Mouse (Mus musculus): ENCODE results near the gene Tcam1.
A peak's percentile ranks its signal among the peaks of the same experiment; 100 is the strongest.
"Not testable (repeated sequence)": the region's sequence is repeated elsewhere in the genome, so short reads cannot be mapped to it uniquely, and the experiment has no call there.

Tcam1 gene

DNA sequence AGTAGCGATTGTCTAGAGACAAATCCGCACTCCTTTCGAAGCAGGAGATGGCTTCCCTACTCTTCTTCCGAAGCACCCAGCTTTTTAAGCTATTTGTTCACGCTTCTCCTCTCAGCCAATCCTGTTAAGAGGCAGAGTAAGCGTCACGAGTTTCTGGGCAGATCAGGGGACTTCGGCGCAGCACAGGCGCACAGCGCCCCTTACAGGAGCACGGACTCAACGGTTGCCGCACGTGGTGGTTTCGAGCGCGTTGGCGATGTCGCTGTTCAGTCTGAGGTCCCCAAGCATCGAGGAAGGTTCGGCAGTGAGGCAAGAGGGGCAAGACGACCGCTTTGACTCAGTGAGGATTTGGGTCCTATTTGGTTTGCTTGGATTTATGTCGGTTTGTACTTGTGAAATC, at the start of gene Tcam1:
TSS of gene Tcam1 (plus strand) at position 219 of the 400 bp plus-strand sequence.
- DNase-seq (ENCODE audit: low read depth, low spot score) = peak; percentile 88

DNA sequence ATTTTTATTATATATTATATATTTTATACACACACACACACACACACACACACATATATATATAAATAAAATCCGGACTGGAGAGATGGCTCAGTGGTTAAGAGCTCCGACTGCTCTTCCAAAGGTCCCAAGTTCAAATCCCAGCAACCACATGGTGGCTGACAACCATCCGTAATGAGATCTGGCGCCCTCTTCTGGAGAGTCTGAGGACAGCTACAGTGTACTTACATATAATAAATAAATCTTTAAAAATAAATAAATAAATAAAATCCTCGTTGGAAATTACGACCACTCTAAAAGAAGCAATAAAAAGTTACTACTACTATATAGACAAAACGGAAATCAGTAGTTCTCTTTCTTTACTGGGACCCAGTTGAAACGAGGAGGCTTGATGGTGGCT, 42.5 kb upstream of the Tcam1 start:
- not testable (repeated sequence) for DNase-seq (ENCODE audit: low read depth, low spot score)

DNA sequence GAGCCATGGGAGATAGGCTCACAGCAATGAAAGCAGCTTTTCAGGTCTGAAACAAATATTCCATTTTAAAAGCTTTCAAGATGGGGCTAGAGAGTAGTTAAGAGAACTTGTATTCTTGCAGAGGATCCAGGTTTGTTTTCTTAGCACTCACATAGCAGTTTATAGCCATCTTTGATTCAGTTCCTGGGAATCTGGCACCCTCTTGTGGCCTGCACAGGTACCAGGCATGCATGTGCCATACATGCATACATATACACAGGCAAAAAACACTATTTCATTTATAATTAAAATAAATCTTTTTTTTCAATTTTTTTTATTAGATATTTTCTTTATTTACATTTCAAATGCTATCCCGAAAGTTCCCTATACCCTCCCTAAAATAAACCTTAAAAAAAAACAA, 29.6 kb upstream of the Tcam1 start:
- no peak for DNase-seq (ENCODE audit: low read depth, low spot score)

DNA sequence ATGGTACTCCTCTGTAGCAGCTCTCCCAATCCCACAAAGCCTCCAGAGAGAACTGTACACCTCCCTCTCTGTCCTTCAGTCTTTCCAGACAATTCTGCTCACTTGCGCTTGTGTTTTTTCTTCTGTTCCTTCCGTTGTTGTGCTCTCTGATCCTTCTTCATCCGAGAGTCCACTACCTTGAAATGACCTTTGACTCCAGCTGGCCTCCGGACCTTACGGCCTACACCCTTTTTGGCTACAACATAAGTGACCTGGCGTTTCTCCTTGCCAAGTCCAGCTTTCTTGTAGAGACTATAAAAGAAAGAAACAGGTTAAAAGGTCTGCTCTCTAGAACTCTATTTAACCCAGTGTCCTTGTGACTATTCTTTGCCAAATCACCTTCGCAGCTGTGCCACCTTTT, 27.1 kb upstream of the Tcam1 start:
- DNase-seq (ENCODE audit: low read depth, low spot score) = no peak

DNA sequence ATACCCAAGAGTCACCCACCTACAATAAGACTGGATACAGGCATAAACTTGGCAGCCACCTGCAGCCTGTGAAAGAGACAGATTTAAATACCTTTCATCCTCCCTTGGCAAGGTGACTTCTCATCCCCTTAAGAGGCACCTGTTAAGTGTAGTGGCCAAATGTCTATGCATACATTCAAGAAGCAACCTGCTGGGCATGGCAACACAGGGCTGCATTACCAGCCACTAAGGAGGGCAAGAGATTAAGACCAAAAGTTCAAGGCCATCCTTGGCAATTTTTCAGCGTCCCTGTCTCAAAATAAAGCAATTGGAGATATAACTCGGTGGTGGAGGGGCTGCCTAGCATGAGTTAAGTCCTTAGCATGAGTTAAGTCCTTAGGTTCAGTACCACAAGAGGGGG, 21.7 kb upstream of the Tcam1 start:
- DNase-seq (ENCODE audit: low read depth, low spot score) = no peak

DNA sequence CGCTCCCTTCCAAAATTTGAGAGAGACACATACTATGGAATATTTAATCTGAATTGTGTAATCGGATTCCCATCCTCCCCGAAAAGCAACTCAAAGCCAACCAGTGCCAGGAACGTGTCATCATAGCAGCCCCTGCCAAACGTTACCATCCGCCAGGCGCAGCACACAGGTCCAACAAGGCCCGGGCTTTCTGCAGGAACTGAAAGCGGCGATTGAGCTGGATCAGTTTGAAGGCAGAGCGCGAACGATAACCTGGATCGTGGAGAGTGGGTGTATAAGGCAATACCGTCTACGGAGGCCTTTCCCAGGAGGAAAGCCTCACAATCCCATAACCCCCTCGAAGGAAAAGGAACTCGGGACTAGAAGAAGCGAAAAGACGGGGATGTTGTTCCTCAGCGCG, 21.3 kb upstream of the Tcam1 start:
- no peak for DNase-seq (ENCODE audit: low read depth, low spot score)

DNA sequence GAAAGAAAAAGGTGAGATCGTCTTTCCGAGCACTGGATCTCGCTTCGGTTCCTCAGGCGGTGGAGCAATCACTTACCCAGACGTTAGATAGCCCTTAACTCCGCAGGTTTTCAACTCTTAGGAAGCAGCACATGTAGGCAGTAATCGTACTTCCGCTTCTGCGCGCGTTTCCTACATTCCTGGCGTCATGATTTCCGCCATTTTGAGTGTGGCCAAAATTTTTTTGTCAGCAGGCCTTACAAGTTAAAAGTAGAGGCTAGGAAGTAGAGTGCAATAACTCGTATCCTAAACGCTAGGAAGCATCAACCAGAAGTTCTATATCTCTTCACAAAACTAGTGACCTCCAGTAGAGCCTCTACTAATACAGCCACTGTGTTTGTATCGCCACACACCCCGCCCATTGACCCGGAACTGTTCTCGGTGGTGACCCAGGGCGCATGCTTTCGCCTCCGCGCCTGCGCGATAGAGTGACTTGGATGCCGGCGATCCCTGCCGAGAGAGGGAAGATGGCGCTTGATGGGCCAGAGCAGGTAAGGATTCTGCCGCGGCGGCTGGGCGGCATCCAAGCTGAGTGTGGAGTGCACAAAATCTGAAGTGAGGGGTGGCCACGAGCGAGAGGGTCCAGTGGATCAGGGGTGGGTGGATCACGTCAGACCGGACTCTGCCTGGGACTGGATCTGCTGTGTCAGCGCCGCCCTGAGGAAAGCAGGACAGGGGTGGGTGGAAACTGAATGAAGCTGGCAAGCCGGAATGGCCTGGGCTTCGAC, 20.6 kb upstream of the Tcam1 start, which contains the start of the genes Ftsj3 and Psmc5:
TSS of gene Ftsj3 (minus strand) at position 395 of the 767 bp plus-strand sequence.
TSS of gene Psmc5 (plus strand) at position 470 of the 767 bp plus-strand sequence.
- peak; percentile 93 for DNase-seq (ENCODE audit: low read depth, low spot score)

DNA sequence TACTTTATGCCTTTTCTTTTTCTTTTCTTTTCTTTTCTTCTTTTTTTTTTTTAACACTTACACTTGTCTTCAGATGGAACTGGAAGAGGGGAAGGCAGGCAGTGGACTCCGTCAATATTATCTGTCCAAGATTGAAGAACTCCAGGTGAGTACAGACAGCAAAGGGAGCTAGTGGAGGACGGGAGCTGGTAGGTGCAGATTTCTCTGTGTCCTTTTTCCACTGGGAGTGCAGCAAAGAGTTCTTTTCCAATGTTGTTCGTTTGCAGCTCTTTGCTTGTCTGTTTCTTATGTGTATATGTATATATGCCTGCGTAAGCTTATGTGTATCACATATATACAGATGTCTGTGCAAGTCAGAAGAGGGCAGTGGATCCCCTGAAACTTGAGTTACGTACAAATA, 19.7 kb upstream of the Tcam1 start:
- no peak for DNase-seq (ENCODE audit: low read depth, low spot score)

DNA sequence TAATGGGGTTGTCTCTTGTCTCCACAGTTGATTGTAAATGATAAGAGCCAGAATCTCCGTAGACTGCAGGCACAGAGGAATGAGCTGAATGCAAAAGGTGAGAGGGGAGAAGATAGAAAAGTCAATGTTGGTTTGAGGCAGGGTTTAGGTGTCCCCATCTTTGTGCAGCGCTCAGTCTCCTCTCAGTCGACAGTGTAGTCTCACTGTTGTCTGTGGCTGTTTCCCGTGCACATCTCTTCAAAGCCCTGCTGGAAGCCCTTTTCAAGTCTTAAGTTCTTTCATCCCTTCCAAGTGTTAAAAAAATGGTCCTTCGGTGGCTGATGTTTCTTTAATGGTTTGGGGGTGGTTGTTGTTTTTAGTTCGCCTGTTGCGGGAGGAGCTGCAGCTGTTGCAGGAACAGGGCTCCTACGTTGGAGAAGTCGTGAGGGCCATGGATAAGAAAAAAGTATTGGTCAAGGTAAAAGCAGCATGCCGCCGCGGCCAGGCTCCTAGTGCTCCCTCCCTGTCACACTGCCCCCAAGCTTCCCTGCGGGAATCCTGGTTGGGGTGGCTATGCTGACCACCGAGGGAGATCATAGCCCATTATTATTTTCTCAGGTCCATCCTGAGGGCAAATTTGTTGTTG, 15.5 kb upstream of the Tcam1 start:
- no peak for DNase-seq (ENCODE audit: low read depth, low spot score)

DNA sequence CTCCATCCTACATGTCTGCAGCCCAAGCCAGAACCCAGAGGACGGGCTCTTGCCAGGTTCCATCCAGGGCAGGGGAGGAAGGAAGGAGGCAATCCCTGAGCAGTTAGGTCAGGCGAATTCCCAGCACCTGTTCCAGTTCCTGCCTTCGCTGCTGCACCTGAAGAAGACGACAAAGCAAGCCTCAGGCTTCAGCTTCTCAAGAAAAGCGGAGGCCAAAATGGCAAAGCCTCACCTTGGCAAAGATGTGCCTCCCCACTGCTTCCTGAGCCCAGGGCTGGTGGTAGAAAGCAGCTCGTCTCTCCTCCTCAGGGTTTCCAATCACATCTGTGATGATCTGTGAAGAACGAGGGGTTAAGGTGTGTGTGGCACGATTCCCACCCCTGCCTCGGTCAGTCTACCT, 12.5 kb upstream of the Tcam1 start:
- no peak for DNase-seq (ENCODE audit: low read depth, low spot score)

DNA sequence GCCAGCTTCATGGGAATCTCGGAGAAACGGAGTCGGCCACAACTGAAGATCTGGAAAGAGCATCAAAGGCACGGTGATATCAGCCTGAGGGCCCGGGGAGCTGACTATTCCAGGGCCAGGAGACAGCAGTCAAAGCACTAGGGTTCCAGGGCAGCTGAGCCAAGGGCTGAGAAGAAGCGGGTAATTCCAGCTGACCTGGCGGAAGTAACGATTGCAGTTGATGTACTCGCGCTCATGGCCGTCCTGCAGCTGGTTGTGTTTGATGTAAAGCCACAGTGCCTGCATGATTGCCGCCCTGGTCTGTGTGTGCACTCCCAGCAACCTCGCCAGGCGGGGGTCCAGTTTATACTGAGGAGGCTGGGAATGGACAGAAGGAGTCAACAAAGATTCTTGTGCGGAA, 11.5 kb upstream of the Tcam1 start:
- no peak for DNase-seq (ENCODE audit: low read depth, low spot score)

DNA sequence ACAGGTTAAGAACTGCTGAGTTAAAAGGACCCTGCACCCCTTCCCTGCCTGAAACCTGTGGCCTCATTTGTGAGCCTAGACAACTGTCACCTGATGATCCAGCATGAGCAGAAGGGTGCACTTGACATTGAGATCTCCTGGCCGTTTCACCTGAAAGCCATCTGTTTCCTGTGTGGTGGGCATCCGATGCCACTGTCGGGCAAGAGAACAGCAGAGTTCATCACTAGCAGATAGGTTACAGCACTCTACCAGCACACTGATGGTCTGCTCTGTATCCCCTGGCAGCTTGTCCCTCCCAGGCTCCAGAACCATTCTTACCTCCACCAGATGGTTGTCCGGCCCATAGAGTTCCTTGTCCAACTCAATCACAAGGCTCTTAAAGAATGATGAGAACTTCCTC, 10.9 kb upstream of the Tcam1 start:
- DNase-seq (ENCODE audit: low read depth, low spot score) = no peak

DNA sequence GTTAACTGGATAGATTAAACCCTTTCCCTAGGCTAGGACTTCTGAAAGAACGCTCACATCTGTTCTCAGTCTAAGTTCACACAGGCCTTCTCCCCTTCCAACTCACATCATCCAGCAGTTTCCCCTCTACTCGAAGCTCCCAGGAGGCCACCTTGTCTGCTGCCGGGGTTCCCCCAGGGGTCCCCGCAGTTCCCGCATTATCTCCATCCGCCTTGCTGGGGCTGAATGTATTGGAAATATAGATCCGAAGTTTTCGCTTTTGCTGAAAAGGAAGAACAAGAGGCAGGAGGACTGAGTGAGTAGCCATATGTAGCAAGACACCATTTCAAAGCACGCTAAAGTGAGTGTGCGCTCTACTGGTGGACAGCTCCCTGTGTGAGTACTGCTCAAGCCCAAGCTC, 10.0 kb upstream of the Tcam1 start:
- no peak for DNase-seq (ENCODE audit: low read depth, low spot score)

DNA sequence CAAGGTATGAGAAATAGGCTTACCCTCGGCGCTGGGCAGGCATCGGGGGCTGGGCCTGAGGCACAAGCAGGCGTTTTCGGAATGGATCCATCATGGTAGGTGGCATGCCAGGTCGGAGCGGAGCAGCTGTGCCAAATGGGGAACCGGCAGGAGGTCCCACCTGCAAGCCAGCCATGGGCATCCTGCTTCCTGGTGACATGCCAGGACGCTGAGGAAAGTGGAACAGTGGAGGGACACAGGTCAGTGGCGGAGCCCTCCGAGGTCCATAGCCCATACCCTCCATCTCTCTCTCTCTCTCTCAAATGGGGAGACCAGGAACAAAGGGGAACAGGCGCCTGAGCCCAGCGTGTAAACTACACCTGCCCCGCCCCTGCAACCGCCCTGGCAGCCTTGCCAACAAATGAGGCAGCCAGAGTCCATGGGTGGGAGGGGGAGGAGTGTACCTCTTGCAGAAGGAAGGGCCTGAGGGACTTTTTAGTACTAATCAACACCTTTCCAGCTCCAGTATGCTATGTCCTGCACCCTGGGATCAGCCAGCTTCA, 9.1 kb upstream of the Tcam1 start:
- no peak for DNase-seq (ENCODE audit: low read depth, low spot score)

DNA sequence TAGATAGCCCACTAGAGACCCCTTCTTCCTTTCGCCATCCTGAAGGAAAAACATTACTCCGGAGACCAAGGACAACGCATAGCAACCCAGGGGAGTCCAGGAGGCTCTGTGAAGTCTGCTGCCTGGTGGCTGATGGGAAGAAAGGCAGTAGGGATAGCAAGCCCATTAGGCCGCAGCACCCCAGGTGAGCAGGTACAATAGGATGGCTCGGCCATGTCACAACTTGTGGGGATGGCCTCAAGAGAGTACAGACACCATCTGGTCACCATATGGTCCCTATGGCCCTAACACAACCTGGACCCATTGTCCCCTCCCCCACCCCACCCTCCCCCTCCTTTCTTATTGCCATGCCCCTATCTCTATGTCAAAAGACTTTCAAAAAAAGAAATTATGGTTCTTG, 8.6 kb upstream of the Tcam1 start:
- no peak for DNase-seq (ENCODE audit: low read depth, low spot score)

DNA sequence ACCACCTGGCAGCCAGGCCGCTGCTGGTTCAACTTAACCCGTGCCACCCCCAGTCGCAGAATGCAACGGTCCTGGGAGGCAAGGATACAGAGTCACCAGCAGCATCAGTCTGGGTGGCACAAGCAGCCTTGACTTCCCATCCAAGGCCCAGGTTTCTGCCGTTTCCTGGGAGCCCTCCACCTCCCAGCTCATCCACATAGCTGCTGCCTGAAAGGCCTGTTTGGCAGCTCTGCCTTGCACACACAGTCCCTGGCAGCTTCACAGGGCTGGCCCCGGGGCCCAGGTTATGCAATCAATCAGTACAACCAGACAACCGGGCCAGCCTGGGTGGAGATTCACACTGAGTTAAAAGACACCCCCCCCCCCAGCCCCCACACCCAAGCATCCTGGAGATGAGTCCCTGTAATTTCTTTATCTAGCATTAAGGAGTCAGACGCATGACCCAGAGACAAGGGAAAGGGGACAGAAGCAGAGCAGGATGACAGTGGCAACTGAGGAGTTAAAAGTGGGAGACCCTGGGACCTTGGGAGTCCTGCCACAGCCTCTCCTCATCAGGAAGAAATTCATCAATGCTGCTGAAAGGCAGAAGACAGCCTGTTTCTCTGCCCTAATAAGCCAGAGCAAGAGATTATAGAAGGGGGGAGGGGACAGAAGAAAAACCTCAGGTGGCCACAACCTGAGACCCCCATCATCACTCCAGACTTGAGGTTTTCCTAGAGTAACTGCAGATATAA, 8.0 kb upstream of the Tcam1 start:
- no peak for DNase-seq (ENCODE audit: low read depth, low spot score)

DNA sequence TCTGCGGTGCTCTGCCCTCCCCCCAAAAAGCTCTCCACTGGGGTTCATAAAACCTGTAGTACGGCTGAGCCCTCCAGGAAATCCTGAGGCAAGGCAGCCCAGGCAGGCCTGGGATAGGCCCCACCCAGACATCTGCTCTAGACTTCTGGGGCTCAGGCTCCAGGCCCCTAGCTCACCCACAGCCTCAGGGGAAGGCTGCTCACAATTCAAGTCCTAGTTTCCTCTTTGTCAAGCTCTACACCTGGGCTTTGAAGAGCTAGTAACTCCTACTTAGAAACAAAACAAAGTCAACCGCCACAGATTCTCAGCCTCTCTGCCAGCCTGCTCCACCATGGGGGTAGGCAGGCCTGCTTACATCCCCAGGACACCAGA, 7.4 kb upstream of the Tcam1 start:
- DNase-seq (ENCODE audit: low read depth, low spot score) = no peak

DNA sequence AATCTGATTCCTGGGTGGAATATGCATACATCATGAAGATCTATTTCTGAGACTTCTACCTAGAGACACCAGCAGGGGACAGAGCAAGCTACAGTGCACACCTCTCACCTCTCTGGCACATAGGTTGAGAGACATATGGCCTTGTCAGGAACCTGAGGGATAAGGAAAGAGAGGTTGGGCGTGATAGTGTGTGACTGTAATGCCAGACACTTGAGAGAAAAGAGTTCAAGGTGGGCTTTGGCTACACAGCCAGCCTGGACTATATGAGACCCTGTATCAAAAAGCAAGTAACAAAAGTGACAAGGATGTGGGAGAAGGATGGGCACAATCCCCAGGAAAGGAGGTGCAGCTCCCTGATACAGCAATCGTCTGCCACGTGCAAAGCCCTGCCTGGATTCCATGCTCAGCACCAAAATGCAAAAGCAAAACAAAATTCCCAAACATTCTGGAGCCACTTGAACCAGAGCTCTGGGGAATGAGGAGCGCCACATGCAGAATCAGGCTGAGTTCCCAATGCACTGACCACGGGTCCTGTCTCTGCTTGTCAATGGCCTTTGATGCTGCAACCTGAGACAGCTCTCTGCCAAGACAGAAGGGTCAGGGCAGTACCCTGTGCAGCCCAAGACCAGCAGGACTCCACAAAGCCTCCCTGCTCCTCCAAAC, 5.2 kb upstream of the Tcam1 start:
- no peak for DNase-seq (ENCODE audit: low read depth, low spot score)

DNA sequence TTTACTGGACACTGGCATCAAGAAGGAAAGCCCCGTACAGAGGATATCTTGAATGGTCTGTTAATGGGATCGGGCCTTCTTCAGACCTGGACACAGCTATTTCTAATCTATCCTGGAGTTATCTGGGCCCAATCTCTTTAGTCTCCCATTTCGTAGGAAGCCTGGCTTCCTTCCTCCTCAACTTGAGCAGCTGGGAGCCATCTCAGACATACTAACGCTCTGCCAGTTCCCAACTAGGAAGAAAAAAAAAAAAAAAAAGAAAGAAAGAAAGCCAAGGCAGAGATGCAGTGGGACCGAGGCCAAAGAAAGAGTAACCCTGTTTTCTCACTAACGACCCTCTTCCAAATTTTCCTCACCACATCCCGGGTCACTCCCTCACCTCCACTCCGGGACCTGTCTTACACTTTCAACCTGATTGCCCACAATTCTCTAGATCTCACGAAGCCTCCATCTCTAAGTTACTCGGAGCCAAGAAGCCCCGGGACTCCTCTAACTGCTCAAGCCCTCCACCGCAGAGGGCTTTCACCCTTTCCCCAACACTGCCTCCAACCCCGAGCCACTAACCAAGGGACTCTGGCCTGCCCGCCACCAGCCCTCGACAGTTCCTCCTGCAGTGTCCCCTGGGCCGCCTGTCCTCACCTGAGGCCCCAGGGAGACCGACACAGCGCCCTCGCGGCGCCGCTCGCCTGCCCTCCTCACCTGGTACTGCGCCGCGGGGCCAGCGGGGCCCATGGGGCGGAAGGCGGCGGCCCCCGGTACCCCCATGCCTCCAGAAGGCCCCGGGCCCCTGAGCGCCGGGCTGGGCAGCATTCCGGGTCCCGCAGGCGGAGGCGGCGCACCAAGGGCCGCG, 4.5 kb upstream of the Tcam1 start:
- no peak for DNase-seq (ENCODE audit: low read depth, low spot score)

DNA sequence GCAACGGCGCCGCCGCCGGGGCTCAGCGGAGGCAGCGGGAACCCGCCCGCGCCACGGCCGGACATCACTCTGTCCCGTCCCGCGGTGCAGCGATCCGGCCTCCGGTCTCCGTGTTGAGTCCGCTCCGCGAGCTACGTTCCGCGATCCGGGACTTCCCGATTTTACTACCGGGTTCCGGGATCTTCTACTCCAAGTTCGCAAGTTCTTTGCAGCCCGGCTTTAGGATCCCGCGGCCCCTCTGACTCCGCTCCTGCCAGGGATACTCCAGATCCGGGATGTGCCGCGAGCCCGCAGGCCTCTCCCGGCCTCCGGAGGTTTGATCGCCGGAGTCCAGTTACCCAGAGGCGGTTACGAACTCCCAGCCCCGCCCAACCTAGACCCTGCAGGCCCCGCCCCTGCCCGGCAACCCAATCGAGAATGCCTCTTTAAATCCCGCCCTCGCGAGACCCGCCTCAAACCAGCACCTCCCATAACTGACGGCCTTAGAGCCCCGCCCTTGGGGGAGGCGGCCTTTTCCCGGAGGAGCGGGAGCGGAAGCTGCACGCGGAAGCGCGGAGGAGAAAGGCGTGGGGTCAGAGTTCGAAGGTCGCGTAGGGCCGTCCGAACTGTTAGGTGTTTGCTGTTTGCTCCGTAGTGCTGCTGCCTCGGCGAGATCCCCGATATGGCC, 3.7 kb upstream of the Tcam1 start, which contains the start of gene Smarcd2:
TSS of gene Smarcd2 (minus strand) at position 329 of the 667 bp plus-strand sequence.
- peak; percentile 98 for DNase-seq (ENCODE audit: low read depth, low spot score)

Data from embryo, embryonic 11.5 days (tissue).